Mouse (Mus musculus) lung, postnatal 0 days (tissue): Measurements from ENCODE around the gene Tmem216. TPM values are rescaled to one million over a fixed set of nuclear protein-coding genes. Genes with fewer than 3 reads are reported as not detected.

ENCODE experiments used
- ATAC-seq: fragments of 200-750 bp; cut with Nextera tagmentation; 2 replicates; pipeline ENCODE4 v1.8.0; 2017; ENCODE audit warnings: moderate library complexity
- DNase-seq: peaks from one replicate; pipeline ENCODE4 v3.0.0-alpha.2; 2016; ENCODE audit warnings: low spot score
- H3K27ac ChIP-seq: fragments of 300-500 bp; sonication (generic); 2 replicates; pipeline ENCODE4 v1.5.1; 2014; ENCODE audit warnings: antibody characterized with exemption, mild to moderate bottlenecking, low read length, mixed read lengths
- H3K27me3 ChIP-seq: fragments of 300-500 bp; sonication (generic); replicated peaks from 2 replicates; pipeline ENCODE4 v1.6.1; 2014; ENCODE audit warnings: low read length, mixed read lengths; ENCODE audit not compliant: insufficient read depth
- H3K36me3 ChIP-seq: fragments of 300-500 bp; sonication (generic); 2 replicates; pipeline ENCODE4 v1.6.1; 2014; ENCODE audit warnings: low read length, mixed read lengths; ENCODE audit not compliant: insufficient read depth
- H3K4me1 ChIP-seq: fragments of 300-500 bp; sonication (generic); 2 replicates; pipeline ENCODE4 v1.6.1; 2014; ENCODE audit warnings: antibody characterized with exemption, low read depth, low read length, mixed read lengths; ENCODE audit not compliant: insufficient read depth
- H3K4me2 ChIP-seq: fragments of 300-500 bp; sonication (generic); replicated peaks from 2 replicates; pipeline ENCODE4 v1.6.1; 2014; ENCODE audit warnings: low read depth, mild to moderate bottlenecking, low read length, moderate library complexity, mixed read lengths
- H3K4me3 ChIP-seq: fragments of 300-500 bp; sonication (generic); 2 replicates; pipeline ENCODE4 v1.5.1; 2014; ENCODE audit warnings: low read depth, low read length
- H3K9ac ChIP-seq: fragments of 300-500 bp; sonication (generic); replicated peaks from 2 replicates; pipeline ENCODE4 v1.6.1; 2014; ENCODE audit warnings: low read depth, mild to moderate bottlenecking
- H3K9me3 ChIP-seq: fragments of 300-500 bp; sonication (generic); 2 replicates; pipeline ENCODE4 v1.6.1; 2016; ENCODE audit warnings: low read length, mixed read lengths
- CTCF ChIP-seq: IDR thresholded peaks from 2 replicates; pipeline ENCODE4 v1.5.1; 2016; ENCODE audit warnings: antibody characterized with exemption, mild to moderate bottlenecking
- EP300 ChIP-seq: IDR thresholded peaks from 2 replicates; pipeline ENCODE4 v1.6.1; 2016; ENCODE audit warnings: antibody characterized with exemption, mild to moderate bottlenecking, control low read depth
- whole genome bisulfite sequencing: fragments of 180-500 bp; shearing (Covaris S2); extraction: QIAGEN DNeasy Blood & Tissue Kit; methylation state at CpG from one replicate; pipeline ENCODE4 v1.1.7; 2014; 5-methylcytosine and 5-hydroxymethylcytosine counted together
- polyA plus RNA-seq: library from polyadenylated mRNA; unstranded; fragments of >200 nt; fragmentation: Nextera tagmentation; extraction: Ambion mirVana; gene quantifications from 2 replicates; pipeline ENCODE4 v1.2.1, GENCODE M21; 2015

Tmem216 gene
- polyA plus RNA-seq, result 43.0 and 44.5 TPM in 2 replicates

DNA sequence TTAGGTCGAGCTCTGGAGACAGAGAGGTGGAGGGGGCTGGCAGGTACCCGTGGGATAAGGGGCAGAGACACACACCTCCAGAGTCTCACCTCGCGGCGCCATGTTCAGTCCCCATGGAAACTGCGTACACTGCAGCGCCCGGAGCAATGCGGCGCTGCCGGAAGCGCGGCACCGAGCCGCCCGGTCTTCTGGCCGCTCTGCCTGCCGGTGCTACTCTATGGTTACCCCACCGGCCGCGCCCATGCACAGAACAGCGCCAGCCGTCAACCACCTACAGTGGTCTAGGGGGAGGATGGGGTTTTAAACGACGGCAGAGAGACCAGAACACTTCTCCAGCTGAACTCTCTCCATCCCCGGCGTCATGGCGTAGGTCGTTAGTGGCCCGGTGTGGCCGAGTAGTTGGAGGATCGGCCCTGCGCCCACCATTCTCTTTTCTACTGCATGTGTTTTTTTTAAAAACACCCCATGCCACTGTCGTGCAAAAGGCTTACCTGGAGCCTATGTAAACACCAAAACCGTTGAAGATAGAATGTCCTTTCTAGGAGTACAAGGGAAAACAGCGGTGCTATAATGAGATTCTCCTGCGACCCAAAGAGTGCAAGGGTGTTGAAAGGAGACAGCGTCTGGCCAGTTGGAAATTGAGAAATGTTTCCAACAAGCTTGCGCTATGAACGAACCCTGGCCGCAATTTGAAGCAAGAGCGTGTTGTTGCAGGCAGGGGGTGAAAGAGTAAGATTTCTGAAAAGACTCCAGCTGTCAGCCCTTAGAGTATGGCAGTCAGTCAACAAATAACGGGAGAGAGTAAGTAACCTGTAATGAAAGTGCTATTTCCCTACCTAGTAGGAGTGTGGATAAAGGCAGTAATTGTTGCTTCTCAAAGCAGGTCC lies at the start of gene Tmem216:
Gene Tmem216 (minus strand): TSS at position 615 of the 887 bp plus-strand sequence.
- Histone ChIP-seq H3K36me3 (peaks cover 4% of the 10 kb centered on the region; the same call in 1 of the 2 replicates), H3K9ac (peak within 1 kb of the TSS; percentile 51), H3K4me1 (peaks cover 7% of the 10 kb centered on the region; the same call in 1 of the 2 replicates), H3K27ac (peak within 1 kb of the TSS; percentile 74), H3K4me2 (peak within 1 kb of the TSS; percentile 73), H3K4me3 (peak within 1 kb of the TSS; percentile 65), H3K27me3 (no peaks in the 10 kb centered on the region), H3K9me3 (no peaks in the 10 kb centered on the region)
- 1% methylated on average over 40 of the region's 43 CpGs for WGBS
- TF ChIP-seq EP300, result 0 out of 2 replicates have a peak, but pooled peaks have one; percentile 43
- peak; percentile 27 for TF ChIP-seq CTCF
- peak; percentile 93 for DNase-seq
- peak; percentile 99 for ATAC-seq

DNA sequence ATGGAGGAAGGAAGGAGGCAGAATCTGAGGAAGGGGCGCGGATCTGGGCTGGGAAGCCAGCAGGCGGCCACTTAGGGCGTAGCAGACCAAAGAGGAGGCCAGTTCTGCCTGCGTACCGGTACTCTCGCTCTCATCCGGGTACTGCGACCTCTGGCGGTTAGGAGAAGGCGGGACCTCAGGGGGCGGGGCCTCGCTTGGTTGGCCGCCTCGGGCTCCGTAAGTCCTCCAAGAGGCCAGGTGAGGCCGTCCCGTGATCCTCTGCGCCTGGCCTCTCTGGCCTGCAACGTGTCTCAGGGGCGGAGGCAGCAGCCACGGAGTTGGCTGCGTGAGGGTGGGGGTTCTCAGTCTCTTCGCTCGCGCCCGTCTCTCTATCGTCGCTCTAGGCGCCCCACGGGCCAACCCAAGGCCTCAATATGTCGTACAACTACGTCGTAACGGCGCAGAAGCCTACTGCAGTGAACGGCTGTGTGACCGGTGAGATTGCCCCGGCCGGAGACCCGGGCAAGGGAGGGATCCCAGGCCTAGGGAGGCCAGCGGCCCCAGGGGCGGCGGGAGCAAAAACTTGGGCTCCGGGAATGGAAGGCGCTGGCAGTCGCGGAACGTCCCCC lies 49.4 kb upstream of the Tmem216 start, which contains the start of the genes Ddb1 and Tkfc:
Gene Ddb1 (plus strand): TSS at position 35 of the 608 bp plus-strand sequence.
Gene Tkfc (minus strand): TSS at position 362 of the 608 bp plus-strand sequence.
- Histone ChIP-seq H3K27me3 (no peaks in the 10 kb centered on the region), H3K27ac (peak within 1 kb of the TSS; percentile 98), H3K9me3 (no peaks in the 10 kb centered on the region), H3K9ac (peak within 1 kb of the TSS; percentile 90), H3K4me2 (peak within 1 kb of the TSS; percentile 68), H3K4me3 (peak within 1 kb of the TSS; percentile 93), H3K4me1 (peaks cover 9% of the 10 kb centered on the region; the same call in 1 of the 2 replicates), H3K36me3 (peaks cover 16% of the 10 kb centered on the region; the same call in 1 of the 2 replicates)
- peak; percentile 97 for ATAC-seq
- WGBS, result under 1% methylated on average over 46 of the region's 49 CpGs
- DNase-seq, result peak; percentile 99
- TF ChIP-seq EP300 (no peak), CTCF (peak; percentile 76)

DNA sequence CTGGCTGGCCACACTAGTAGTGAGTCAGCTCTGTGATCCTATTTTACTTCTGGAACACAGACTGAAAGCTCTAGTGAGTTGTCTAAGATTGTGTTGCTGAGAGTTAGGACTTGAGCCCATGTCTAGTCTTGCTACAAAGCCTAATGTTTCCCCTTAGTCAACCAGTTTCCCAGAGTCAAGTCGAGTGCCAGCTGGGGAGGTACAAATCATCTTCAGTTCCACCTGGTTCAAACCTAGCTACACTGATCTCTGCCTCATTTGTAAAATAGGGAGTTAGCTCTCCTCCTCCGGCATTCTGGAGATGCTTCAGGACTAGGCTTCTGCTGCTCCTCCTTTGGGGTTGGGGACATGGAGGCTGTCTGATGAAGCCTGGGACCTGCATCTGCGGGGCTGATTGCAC lies 48.5 kb upstream of the Tmem216 start:
- no peak overlapping the region for H3K9ac ChIP-seq
- H3K36me3 ChIP-seq, result peaks cover 11% of the 10 kb centered on the region; the same call in 1 of the 2 replicates
- H3K4me3 ChIP-seq, result peak overlapping the region; percentile 93; the same call in 1 of the 2 replicates
- ATAC-seq (no peak), DNase-seq (peak; percentile 19)
- H3K4me1 ChIP-seq, result peaks cover 9% of the 10 kb centered on the region; the same call in 1 of the 2 replicates
- peak overlapping the region; percentile 68 for H3K4me2 ChIP-seq
- H3K27ac ChIP-seq, result peak overlapping the region; percentile 98
- H3K27me3 ChIP-seq, result no peaks in the 10 kb centered on the region
- WGBS, result 32% methylated on average over 3 of the region's 3 CpGs
- no peaks in the 10 kb centered on the region for H3K9me3 ChIP-seq
- no peak for TF ChIP-seq CTCF
- TF ChIP-seq EP300, result no peak

DNA sequence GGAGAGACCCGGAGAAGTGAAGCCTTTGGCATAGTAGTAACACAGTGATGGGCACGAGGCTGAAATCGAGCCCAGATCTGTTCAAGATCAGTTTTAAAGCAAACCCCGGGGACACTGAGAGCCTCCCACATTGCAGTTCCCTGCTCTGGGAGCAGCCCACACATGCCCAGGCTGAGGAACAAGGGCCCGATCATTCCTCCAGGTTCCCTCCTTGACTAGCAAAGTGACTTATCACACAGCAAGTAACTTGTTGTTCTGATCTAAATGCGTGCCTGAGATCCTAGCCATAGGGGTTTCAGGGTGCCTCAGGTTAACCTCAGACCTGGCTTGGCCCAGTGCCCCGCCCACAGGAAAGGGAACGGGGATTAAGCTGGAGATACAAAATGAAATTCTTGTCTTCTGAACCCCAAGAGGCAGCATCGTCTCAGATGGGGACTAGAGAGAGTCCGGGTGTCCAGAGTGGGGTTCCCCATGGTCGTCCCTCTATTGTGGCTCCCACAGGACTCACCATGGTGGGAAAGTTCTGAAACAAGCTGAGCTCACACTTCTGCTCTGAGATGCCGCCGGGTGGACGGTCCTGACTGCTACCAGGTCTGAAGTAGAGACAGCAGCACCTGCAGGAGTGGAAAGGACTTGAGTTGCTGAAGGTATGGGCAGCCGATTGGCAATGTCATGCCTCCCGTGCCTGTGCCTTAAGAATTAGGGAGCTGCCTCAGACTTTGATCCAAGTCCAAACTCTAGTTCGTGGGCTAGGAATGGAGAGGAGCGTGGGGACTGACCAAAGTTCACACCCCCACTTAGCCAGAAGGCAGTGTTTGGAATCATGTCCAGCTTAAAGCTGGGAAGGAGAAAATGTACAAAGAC lies 47.9 kb upstream of the Tmem216 start:
- Histone ChIP-seq H3K27ac (0 out of 2 replicates have a peak overlapping the region, but pooled peaks have one; percentile 98), H3K4me2 (no peak overlapping the region), H3K36me3 (peaks cover 8% of the 10 kb centered on the region; the same call in 1 of the 2 replicates), H3K9me3 (no peaks in the 10 kb centered on the region), H3K4me3 (no peak overlapping the region), H3K27me3 (no peaks in the 10 kb centered on the region), H3K4me1 (peaks cover 9% of the 10 kb centered on the region; the same call in 1 of the 2 replicates), H3K9ac (no peak overlapping the region)
- DNase-seq, result no peak
- no peak for TF ChIP-seq EP300
- TF ChIP-seq CTCF, result no peak
- 79% methylated on average over 18 of the region's 18 CpGs for WGBS
- no peak for ATAC-seq

DNA sequence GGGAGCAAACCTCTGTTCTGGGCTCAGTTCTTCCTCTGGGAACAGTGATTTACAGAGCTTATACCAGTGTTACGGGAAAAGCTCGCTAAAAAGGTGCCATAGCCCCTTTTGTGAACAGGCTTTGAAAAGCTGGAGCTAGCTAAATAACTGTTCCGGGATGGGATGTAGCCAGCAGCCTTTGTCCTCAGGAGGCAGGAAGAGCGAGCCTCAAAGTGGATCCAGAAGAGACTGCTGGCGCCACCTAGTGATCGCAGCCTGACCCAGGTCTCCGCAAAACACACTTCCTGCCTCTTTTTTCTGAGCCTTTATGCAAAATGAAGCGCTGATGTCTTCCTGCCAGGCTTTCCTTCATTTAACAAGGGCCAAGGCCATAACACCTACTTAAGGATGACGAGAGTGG lies 46.7 kb upstream of the Tmem216 start:
- H3K27ac ChIP-seq, result peak overlapping the region; percentile 77
- peak overlapping the region; percentile 53 for H3K4me2 ChIP-seq
- ATAC-seq (peak; percentile 52), DNase-seq (peak; percentile 96)
- peaks cover 9% of the 10 kb centered on the region; the same call in 1 of the 2 replicates for H3K4me1 ChIP-seq
- no peaks in the 10 kb centered on the region for H3K9me3 ChIP-seq
- peak overlapping the region; percentile 22 for H3K4me3 ChIP-seq
- H3K27me3 ChIP-seq, result no peaks in the 10 kb centered on the region
- H3K36me3 ChIP-seq, result no peaks in the 10 kb centered on the region
- H3K9ac ChIP-seq, result peak overlapping the region; percentile 35
- TF ChIP-seq CTCF (peak; percentile 91), EP300 (0 out of 2 replicates have a peak, but pooled peaks have one; percentile 23)
- WGBS, result 1% methylated on average over 9 of the region's 9 CpGs
